Mouse (Mus musculus) kidney, postnatal 0 days (tissue): ENCODE measurements at regions not wholly inside any gene's neighbourhood (a gene's known extent, or its start where the extent isn't known, plus 50 kb on each side); places are given as distances from the start of the nearest gene placed in this dataset.
"Not testable (repeated sequence)": the region's sequence is repeated elsewhere in the genome, so short reads cannot be mapped to it uniquely, and the experiment has no call there.

Experiments
- ATAC-seq: fragments of 200-750 bp; cut with Nextera tagmentation; replicated peaks from 2 replicates; pipeline ENCODE4 v1.8.0; 2017; ENCODE audit warnings: low read depth, moderate number of reproducible peaks, moderate TSS enrichment, moderate library complexity; ENCODE audit not compliant: low FRiP score
- DNase-seq: peaks from one replicate; pipeline ENCODE4 v3.0.0-alpha.2; 2016; ENCODE audit warnings: low spot score
- H3K27ac ChIP-seq: fragments of 300-500 bp; sonication (generic); 2 replicates; pipeline ENCODE4 v1.5.1; 2014; ENCODE audit warnings: mild to moderate bottlenecking
- H3K27me3 ChIP-seq: fragments of 300-500 bp; sonication (generic); 2 replicates; pipeline ENCODE4 v1.6.1; 2014; ENCODE audit warnings: low read length, mixed read lengths; ENCODE audit not compliant: insufficient read depth
- H3K36me3 ChIP-seq: fragments of 300-500 bp; sonication (generic); 2 replicates; pipeline ENCODE4 v1.6.1; 2014; ENCODE audit warnings: low read length, mixed read lengths; ENCODE audit not compliant: insufficient read depth
- H3K4me1 ChIP-seq: fragments of 300-500 bp; sonication (generic); replicated peaks from 2 replicates; pipeline ENCODE4 v1.6.1; 2014; ENCODE audit warnings: antibody characterized with exemption, low read length, mixed read lengths; ENCODE audit not compliant: insufficient read depth
- H3K4me2 ChIP-seq: fragments of 300-500 bp; sonication (generic); 2 replicates; pipeline ENCODE4 v1.6.1; 2014; ENCODE audit warnings: mild to moderate bottlenecking, low read length, moderate library complexity, mixed read lengths
- H3K4me3 ChIP-seq: fragments of 300-500 bp; sonication (generic); replicated peaks from 2 replicates; pipeline ENCODE4 v1.5.1; 2014; ENCODE audit warnings: low read depth, low read length
- H3K9ac ChIP-seq: fragments of 300-500 bp; sonication (generic); 2 replicates; pipeline ENCODE4 v1.6.1; 2014; ENCODE audit warnings: low read depth, low read length
- H3K9me3 ChIP-seq: fragments of 300-500 bp; sonication (generic); replicated peaks from 2 replicates; pipeline ENCODE4 v1.6.1; 2016; ENCODE audit warnings: low read length, inconsistent platforms, mixed read lengths
- CTCF ChIP-seq: IDR thresholded peaks from 2 replicates; pipeline ENCODE4 v1.5.1; 2016; ENCODE audit warnings: antibody characterized with exemption, low read depth, mild to moderate bottlenecking, moderate library complexity
- WGBS: fragments of 180-500 bp; shearing (Covaris S2); extraction: QIAGEN DNeasy Blood & Tissue Kit; methylation state at CpG from one replicate; pipeline ENCODE4 v1.1.7; 2014; 5-methylcytosine and 5-hydroxymethylcytosine counted together

DNA sequence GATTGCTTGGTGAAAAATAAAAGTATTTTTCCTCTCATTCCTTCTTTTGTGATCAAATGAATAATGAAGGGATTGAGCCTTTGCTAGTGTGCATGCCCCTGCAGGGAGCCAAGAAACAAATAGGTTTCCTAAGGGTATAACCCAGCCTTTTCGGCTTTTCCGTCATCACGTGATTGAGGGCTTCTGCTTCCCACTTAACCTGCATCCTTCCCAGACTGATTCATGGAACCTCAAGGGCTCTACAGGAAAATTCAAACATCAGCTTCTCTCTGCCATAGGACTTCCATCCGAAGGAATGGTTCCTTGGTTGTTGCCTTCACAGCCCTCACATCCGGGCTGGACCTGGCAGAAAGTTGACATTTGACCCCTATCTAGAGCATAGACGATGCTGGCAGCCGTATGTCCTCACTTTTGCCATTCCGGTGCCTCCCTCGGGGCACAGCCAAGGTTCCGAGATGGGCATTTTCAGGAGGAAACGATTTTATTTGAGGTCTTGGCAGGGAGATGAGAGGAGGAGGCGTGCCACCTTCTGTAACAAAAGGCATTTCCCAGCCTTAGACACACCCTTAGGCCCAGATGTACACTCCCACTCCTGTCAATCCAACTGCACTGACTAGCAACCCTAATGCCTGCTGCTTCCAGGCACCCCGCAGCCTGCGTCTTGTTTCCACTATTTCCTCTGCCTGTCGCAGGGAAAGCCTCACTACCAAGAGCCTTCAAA is 112.2 kb upstream of the Adgrf1 start:
- H3K9ac ChIP-seq: peak overlapping the region; percentile 18; the same call in 1 of the 2 replicates
- H3K27ac ChIP-seq: peak overlapping the region; percentile 54; the same call in 1 of the 2 replicates

GRCm38 (mm10) chr17:43158741-43159140 is 111.4 kb upstream of the Adgrf1 start:
- TF ChIP-seq CTCF: no peak
- Histone ChIP-seq H3K4me1 (peaks cover 7% of the 10 kb centered on the region; the same call in 1 of the 2 replicates), H3K27me3 (no peaks in the 10 kb centered on the region), H3K4me3 (no peak overlapping the region), H3K36me3 (no peaks in the 10 kb centered on the region), H3K9me3 (no peaks in the 10 kb centered on the region), H3K4me2 (peak overlapping the region; percentile 42), H3K27ac (peak overlapping the region; percentile 54; the same call in 1 of the 2 replicates), H3K9ac (no peak overlapping the region)
- no peak for DNase-seq
- no peak for ATAC-seq
- 21% methylated on average over 10 of the region's 10 CpGs for WGBS

More for the DNA sequence above, 112.2 kb upstream of the Adgrf1 start:
- no peaks in the 10 kb centered on the region for H3K9me3 ChIP-seq
- peak overlapping the region; percentile 42 for H3K4me2 ChIP-seq
- H3K36me3 ChIP-seq: no peaks in the 10 kb centered on the region
- WGBS: 19% methylated on average over 15 of the region's 15 CpGs
- ATAC-seq (peak; percentile 75; the same call in 1 of the 2 replicates), DNase-seq (peak; percentile 78)
- H3K27me3 ChIP-seq: no peaks in the 10 kb centered on the region
- no peak for TF ChIP-seq CTCF
- no peak overlapping the region for H3K4me3 ChIP-seq
- peaks cover 7% of the 10 kb centered on the region; the same call in 1 of the 2 replicates for H3K4me1 ChIP-seq

DNA sequence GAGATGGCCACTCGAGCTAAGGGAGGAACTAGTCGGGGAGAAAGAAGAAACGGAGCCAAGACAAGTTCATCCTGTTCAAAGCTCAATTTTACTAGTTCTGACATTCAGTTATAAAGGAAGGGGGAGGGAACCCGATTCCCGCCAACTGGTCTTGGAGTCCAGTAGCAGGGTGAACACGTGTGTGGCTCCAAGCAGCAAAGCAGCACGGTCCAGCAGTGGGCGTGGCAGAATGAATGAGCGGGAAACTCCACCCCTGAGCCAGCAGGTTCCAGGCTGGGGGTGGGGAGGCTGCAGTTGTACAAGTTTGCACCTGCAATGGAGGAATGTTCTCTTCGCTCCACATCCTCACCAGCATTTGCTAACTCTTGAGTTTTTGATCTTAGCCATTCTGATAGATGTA is 108.8 kb upstream of the Adgrf1 start:
- not testable (repeated sequence) for H3K27me3 ChIP-seq, H3K4me2 ChIP-seq, H3K9me3 ChIP-seq, H3K4me1 ChIP-seq, H3K9ac ChIP-seq, DNase-seq, H3K27ac ChIP-seq, ATAC-seq, H3K4me3 ChIP-seq, H3K36me3 ChIP-seq
- WGBS: 57% methylated on average over 8 of the region's 10 CpGs

DNA sequence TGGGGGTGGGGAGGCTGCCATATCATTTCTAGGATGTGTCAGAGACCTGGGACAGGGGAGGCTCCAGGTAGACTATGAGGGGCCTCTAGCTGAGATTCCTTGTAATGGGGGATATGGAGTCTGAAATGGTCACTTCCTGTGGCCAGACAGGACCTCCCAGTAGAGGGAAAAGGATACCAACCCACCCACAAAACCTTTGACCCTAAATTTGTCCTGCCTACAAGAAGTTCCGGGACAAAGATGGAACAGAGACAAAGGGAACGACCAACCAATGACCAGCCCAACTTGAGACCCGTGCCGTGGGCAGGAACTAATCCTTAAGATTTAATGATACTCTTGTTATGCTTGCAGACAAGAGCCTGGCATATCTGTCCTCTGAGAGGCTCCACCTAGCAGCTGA is 107.0 kb upstream of the Adgrf1 start:
- no peak overlapping the region for H3K4me3 ChIP-seq
- no peak overlapping the region for H3K9ac ChIP-seq
- no peak for TF ChIP-seq CTCF
- no peak overlapping the region for H3K4me2 ChIP-seq
- H3K27me3 ChIP-seq: no peaks in the 10 kb centered on the region
- H3K9me3 ChIP-seq: no peaks in the 10 kb centered on the region
- 79% methylated on average over 4 of the region's 4 CpGs for WGBS
- DNase-seq (no peak), ATAC-seq (no peak)
- H3K36me3 ChIP-seq: no peaks in the 10 kb centered on the region
- no peak overlapping the region for H3K27ac ChIP-seq
- peaks cover 7% of the 10 kb centered on the region; the same call in 1 of the 2 replicates for H3K4me1 ChIP-seq

DNA sequence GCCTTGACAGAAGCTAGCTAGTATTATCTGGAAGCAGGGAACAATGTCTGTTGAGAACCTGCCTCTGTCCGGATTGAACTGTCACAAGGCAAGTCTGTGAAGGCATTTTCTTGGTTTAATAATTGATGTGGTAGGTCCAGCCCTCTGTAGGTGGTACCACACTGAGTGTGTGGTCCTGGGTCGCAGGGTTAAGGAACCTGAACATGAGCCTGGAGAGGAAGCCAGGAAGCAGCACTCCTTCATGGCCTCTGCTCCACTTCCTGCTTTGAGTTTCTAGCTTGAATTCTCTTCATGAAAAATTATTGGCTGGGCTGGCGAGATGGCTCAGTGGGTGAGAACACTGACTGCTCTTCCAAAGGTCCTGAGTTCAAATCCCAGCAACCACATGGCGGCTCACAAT is 104.0 kb upstream of the Adgrf1 start:
- Histone ChIP-seq H3K4me3 (no peak overlapping the region), H3K36me3 (no peaks in the 10 kb centered on the region), H3K9me3 (no peaks in the 10 kb centered on the region), H3K27me3 (no peaks in the 10 kb centered on the region), H3K9ac (no peak overlapping the region), H3K4me2 (no peak overlapping the region), H3K27ac (peak overlapping the region; percentile 50; the same call in 1 of the 2 replicates), H3K4me1 (no peaks in the 10 kb centered on the region)
- peak; percentile 16 for DNase-seq
- 47% methylated on average over 4 of the region's 4 CpGs for WGBS
- peak; percentile 91 for ATAC-seq
- TF ChIP-seq CTCF: no peak

GRCm38 (mm10) chr17:43169435-43169834 is 100.7 kb upstream of the Adgrf1 start:
- Histone ChIP-seq H3K9me3 (no peaks in the 10 kb centered on the region), H3K36me3 (no peaks in the 10 kb centered on the region), H3K9ac (no peak overlapping the region), H3K4me1 (0 out of 2 replicates have a peak, but pooled peaks cover 4% of the 10 kb centered on the region), H3K4me3 (no peak overlapping the region), H3K4me2 (no peak overlapping the region), H3K27me3 (no peaks in the 10 kb centered on the region), H3K27ac (no peak overlapping the region)
- DNase-seq (no peak), ATAC-seq (no peak)
- no peak for TF ChIP-seq CTCF
- WGBS: 73% methylated on average over 1 of the region's 1 CpGs
